Mouse (Mus musculus) intestine, postnatal 0 days (tissue): Measurements from ENCODE around the gene Nit2. TPM values are rescaled to one million over a fixed set of nuclear protein-coding genes. Genes with fewer than 3 reads are reported as not detected.
"Not testable (repeated sequence)": the region's sequence is repeated elsewhere in the genome, so short reads cannot be mapped to it uniquely, and the experiment has no call there.

ENCODE experiments used
- ATAC-seq: fragments of 200-750 bp; cut with Nextera tagmentation; 2 replicates; pipeline ENCODE4 v1.8.0; 2017; ENCODE audit warnings: mild to moderate bottlenecking, moderate TSS enrichment, moderate library complexity
- H3K27ac ChIP-seq: fragments of 300-500 bp; sonication (generic); 2 replicates; pipeline ENCODE4 v1.5.1; 2014; ENCODE audit warnings: mild to moderate bottlenecking, low read depth, low read length, moderate library complexity
- H3K27me3 ChIP-seq: fragments of 300-500 bp; sonication (generic); replicated peaks from 2 replicates; pipeline ENCODE4 v1.6.1; 2014; ENCODE audit warnings: low read length, mixed read lengths; ENCODE audit not compliant: control insufficient read depth, insufficient read depth
- H3K36me3 ChIP-seq: fragments of 300-500 bp; sonication (generic); 2 replicates; pipeline ENCODE4 v1.6.1; 2014; ENCODE audit warnings: mild to moderate bottlenecking, moderate library complexity; ENCODE audit not compliant: control insufficient read depth, insufficient read depth
- H3K4me1 ChIP-seq: fragments of 300-500 bp; sonication (generic); replicated peaks from 2 replicates; pipeline ENCODE4 v1.6.1; 2014; ENCODE audit warnings: antibody characterized with exemption, low read length, mixed read lengths; ENCODE audit not compliant: control insufficient read depth, insufficient read depth
- H3K4me2 ChIP-seq: fragments of 300-500 bp; sonication (generic); replicated peaks from 2 replicates; pipeline ENCODE4 v1.6.1; 2014; ENCODE audit warnings: low read depth, mild to moderate bottlenecking, moderate library complexity
- H3K4me3 ChIP-seq: fragments of 300-500 bp; sonication (generic); 2 replicates; pipeline ENCODE4 v1.5.1; 2014; ENCODE audit warnings: low read depth, low read length
- H3K9ac ChIP-seq: fragments of 300-500 bp; sonication (generic); 2 replicates; pipeline ENCODE4 v1.6.1; 2014; ENCODE audit warnings: mild to moderate bottlenecking, low read depth, low read length
- H3K9me3 ChIP-seq: fragments of 300-500 bp; sonication (generic); 2 replicates; pipeline ENCODE4 v1.6.1; 2016; ENCODE audit warnings: mixed run types; ENCODE audit not compliant: control insufficient read depth
- CTCF ChIP-seq: sonication (generic); IDR thresholded peaks from 2 replicates; pipeline ENCODE4 v1.5.1; 2016; ENCODE audit warnings: low read depth, mild to moderate bottlenecking, control low read depth, antibody characterized with exemption, moderate library complexity
- WGBS: fragments of 180-500 bp; shearing (Covaris S2); extraction: QIAGEN DNeasy Blood & Tissue Kit; methylation state at CpG from one replicate; pipeline ENCODE4 v1.1.7; 2014; 5-methylcytosine and 5-hydroxymethylcytosine counted together
- polyA plus RNA-seq: library from polyadenylated mRNA; unstranded; fragments of >200 nt; fragmentation: Nextera tagmentation; extraction: Ambion mirVana; gene quantifications from 2 replicates; pipeline ENCODE4 v1.2.1, GENCODE M21; 2015

The Nit2 gene
- polyA plus RNA-seq, 1 experiment from 2014 or later: 46.2 TPM

DNA sequence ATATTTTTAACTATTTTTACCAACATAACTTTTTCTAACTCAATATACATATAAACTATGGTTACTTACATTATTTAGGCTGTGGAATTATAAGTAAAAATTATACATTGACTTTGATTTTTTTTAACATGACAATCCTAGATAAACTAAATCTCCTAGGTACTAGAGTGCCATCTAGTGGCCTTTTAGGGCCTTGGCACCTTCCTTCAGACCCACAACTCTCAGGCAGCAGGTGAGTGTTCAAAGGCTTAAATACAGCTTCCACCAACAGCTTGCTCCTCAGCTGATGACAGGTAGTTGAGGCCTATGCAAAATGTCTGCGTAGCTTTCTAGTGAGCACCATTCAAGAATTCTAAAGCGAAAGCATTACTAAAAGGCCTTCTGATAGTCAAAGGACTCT lies 10.1 kb upstream of the Nit2 start:
- TF ChIP-seq CTCF: peak; percentile 80
- H3K9ac ChIP-seq: no peak overlapping the region
- H3K27me3 ChIP-seq: no peaks in the 10 kb centered on the region
- H3K36me3 ChIP-seq: peaks cover 57% of the 10 kb centered on the region
- no peak overlapping the region for H3K27ac ChIP-seq
- H3K4me1 ChIP-seq: no peaks in the 10 kb centered on the region
- 71% methylated on average over 2 of the region's 2 CpGs for WGBS
- no peak for ATAC-seq
- no peak overlapping the region for H3K4me3 ChIP-seq
- H3K4me2 ChIP-seq: no peak overlapping the region
- no peaks in the 10 kb centered on the region for H3K9me3 ChIP-seq

DNA sequence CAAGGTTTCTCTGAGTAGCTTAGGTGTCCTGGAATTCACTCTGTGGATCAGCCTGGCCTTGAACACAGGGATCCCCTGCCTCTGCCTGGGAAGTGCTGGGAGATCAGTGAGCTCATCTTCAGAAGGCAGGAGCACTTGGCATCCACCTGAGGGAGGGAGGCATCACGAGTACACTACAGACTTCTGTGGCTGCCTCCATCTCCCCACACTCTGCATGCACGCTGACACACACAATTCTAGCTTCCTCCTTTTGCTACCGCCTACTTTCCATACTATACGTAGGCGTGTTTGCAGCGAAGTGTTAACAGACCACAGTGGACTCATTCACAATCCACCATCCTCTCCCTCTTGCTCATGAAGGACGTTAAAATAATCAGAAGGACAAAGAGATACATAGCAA lies 9.1 kb upstream of the Nit2 start:
- WGBS: 89% methylated on average over 7 of the region's 7 CpGs
- H3K9me3 ChIP-seq: no peaks in the 10 kb centered on the region
- no peak overlapping the region for H3K4me3 ChIP-seq
- H3K9ac ChIP-seq: no peak overlapping the region
- TF ChIP-seq CTCF: no peak
- H3K27me3 ChIP-seq: no peaks in the 10 kb centered on the region
- peaks cover 52% of the 10 kb centered on the region for H3K36me3 ChIP-seq
- H3K27ac ChIP-seq: no peak overlapping the region
- ATAC-seq: no peak
- no peak overlapping the region for H3K4me2 ChIP-seq
- no peaks in the 10 kb centered on the region for H3K4me1 ChIP-seq

DNA sequence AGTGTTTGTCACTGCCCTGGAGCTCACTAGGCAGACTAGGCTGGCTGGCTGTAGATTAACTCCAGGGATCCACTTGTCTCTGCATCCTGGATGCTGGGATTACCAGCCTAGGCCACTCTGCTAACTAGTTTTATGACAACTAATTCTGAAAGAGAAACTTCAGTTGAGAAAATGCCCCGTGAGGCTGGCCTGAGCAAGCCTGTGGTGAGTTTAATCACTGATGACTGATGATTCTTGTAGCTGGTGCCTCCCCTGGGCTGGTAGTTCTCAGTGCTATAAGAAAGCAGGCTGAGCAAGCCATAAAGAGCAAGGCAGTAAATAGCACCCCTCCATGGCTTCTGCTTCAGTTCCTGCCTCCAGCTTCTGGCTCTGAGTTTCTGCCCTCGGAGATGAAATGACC lies 8.6 kb upstream of the Nit2 start:
- H3K27ac ChIP-seq: no peak overlapping the region
- H3K4me3 ChIP-seq: no peak overlapping the region
- H3K4me1 ChIP-seq: no peaks in the 10 kb centered on the region
- TF ChIP-seq CTCF: no peak
- H3K36me3 ChIP-seq: peaks cover 52% of the 10 kb centered on the region
- H3K27me3 ChIP-seq: no peaks in the 10 kb centered on the region
- H3K9me3 ChIP-seq: no peaks in the 10 kb centered on the region
- no peak overlapping the region for H3K4me2 ChIP-seq
- 80% methylated on average over 2 of the region's 2 CpGs for WGBS
- ATAC-seq: no peak
- no peak overlapping the region for H3K9ac ChIP-seq

DNA sequence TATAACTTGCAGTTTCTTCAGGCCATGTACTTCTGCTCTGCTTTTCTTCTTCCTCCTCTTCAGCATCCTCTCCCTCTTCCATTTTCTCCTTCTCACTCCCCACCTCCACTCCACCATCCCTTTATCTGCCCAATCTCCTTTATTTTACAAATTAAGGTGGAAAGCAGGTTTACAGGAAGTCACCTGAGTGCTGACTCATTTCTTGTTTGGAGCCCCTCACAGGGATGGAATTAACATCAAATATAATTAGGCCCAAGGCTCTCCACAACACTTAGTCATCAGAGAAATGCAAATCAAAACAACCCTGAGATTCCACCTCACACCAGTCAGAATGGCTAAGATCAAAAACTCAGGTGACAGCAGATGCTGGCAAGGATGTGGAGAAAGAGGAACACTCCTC lies 7.3 kb upstream of the Nit2 start:
- H3K9me3 ChIP-seq, H3K4me1 ChIP-seq, H3K27ac ChIP-seq, H3K4me2 ChIP-seq, H3K27me3 ChIP-seq, H3K9ac ChIP-seq, ATAC-seq, H3K4me3 ChIP-seq: not testable (repeated sequence)
- peaks cover 55% of the 10 kb centered on the region for H3K36me3 ChIP-seq

DNA sequence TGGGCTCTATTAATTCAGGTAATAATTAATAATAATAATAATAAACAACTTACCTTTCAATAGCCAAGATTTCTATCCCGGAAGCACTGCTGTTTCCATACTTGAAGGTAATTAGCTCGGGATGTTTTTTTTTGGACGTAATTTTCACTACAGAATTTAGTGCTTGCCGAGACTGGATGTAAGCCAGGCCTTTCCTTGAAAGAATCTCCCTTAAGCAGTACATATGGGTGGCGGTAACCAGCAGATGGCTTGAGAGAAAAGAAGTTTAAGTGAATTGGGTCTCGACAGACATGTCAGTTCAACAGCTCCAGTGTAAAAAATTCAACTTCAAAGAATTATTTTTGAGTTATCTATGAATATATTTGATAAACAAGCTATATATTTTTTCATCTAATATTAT lies 4.4 kb upstream of the Nit2 start:
- Histone ChIP-seq H3K9ac (no peak overlapping the region), H3K9me3 (no peaks in the 10 kb centered on the region), H3K4me1 (no peaks in the 10 kb centered on the region), H3K27ac (no peak overlapping the region), H3K36me3 (peaks cover 42% of the 10 kb centered on the region), H3K4me2 (no peak overlapping the region), H3K27me3 (no peaks in the 10 kb centered on the region), H3K4me3 (no peak overlapping the region)
- no peak for ATAC-seq
- no peak for TF ChIP-seq CTCF
- 93% methylated on average over 6 of the region's 6 CpGs for WGBS

DNA sequence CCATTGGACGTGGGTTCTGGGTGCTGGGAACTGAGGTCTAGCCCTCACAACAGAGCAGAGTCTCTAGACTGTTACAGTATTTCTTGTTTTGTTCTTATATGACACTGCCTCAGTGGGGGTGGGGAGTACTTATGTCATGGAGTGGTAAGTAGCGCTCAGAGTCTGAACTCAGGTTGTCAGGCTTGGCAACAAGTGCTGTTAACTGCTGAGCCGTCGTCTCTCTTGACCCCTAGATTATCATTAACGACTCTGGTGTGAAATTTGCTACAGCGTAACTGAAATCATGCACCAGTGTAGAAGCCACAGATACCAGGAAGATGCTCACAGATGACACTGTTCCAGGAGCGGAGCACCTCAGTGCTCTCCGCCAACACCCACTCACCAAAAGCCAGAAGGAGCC lies 4.0 kb upstream of the Nit2 start:
- no peak overlapping the region for H3K9ac ChIP-seq
- no peaks in the 10 kb centered on the region for H3K27me3 ChIP-seq
- no peak overlapping the region for H3K27ac ChIP-seq
- no peak for ATAC-seq
- H3K4me1 ChIP-seq: no peaks in the 10 kb centered on the region
- no peak overlapping the region for H3K4me2 ChIP-seq
- no peak overlapping the region for H3K4me3 ChIP-seq
- TF ChIP-seq CTCF: no peak
- no peaks in the 10 kb centered on the region for H3K9me3 ChIP-seq
- H3K36me3 ChIP-seq: peaks cover 38% of the 10 kb centered on the region
- 84% methylated on average over 8 of the region's 8 CpGs for WGBS

DNA sequence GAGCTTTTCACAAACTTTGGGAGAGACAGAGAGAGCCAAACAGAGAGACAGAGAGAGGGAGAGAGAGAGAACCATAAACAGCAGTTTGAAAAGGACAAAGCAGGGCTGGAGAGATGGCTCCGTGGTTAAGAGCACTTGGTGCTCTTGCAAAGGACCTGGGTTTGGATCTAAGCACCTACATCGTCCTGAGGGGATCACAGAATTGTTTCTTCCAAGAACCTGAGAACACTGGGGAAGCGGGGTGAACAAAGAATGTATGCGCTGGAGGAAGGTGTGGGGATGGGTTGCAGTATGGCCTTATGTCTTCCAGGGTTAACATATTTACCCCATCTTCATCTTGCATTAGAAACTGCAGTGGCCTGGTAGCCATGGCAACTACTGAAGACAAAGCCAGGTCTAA lies 1.1 kb upstream of the Nit2 start:
- 76% methylated on average over 4 of the region's 4 CpGs for WGBS
- no peak overlapping the region for H3K27ac ChIP-seq
- ATAC-seq: no peak
- peaks cover 25% of the 10 kb centered on the region for H3K36me3 ChIP-seq
- no peaks in the 10 kb centered on the region for H3K27me3 ChIP-seq
- H3K4me1 ChIP-seq: no peaks in the 10 kb centered on the region
- H3K9me3 ChIP-seq: no peaks in the 10 kb centered on the region
- no peak overlapping the region for H3K4me2 ChIP-seq
- no peak overlapping the region for H3K4me3 ChIP-seq
- no peak overlapping the region for H3K9ac ChIP-seq
- TF ChIP-seq CTCF: no peak
